Mouse (Mus musculus) testis, adult 2 months (tissue): ENCODE measurements around the gene Cox19.
"Not testable (repeated sequence)": the region's sequence is repeated elsewhere in the genome, so short reads cannot be mapped to it uniquely, and the experiment has no call there.

Source experiments
- CTCF ChIP-seq: fragments of 200-500 bp; IDR thresholded peaks from 2 replicates; pipeline ENCODE4 v1.5.1; 2012; ENCODE audit warnings: low read depth, mild to moderate bottlenecking, inconsistent platforms, low read length, moderate library complexity; ENCODE audit not compliant: control insufficient read depth, insufficient read depth, insufficient replicate concordance
- POLR2A ChIP-seq: fragments of 200-500 bp; IDR thresholded peaks from 2 replicates; pipeline ENCODE4 v1.6.1; 2012; ENCODE audit warnings: low read depth, mild to moderate bottlenecking, inconsistent platforms, low read length, moderate library complexity; ENCODE audit not compliant: control insufficient read depth

- not testable (repeated sequence) for TF ChIP-seq CTCF, POLR2A
These were observed 39.3 kb upstream of the Cox19 start for GRCm38 (mm10) chr5:139390324-139391119.
